Mouse (Mus musculus) neural tube, embryonic 11.5 days (tissue): ENCODE data around the gene Fyn. TPM values are rescaled to one million over a fixed set of nuclear protein-coding genes. Genes with fewer than 3 reads are reported as not detected.
A peak's percentile ranks its signal among the peaks of the same experiment; 100 is the strongest.

Experiments
- ATAC-seq: fragments of 200-750 bp; cut with Nextera tagmentation; 2 replicates; pipeline ENCODE4 v1.8.0; 2017; ENCODE audit warnings: moderate number of reproducible peaks, mild to moderate bottlenecking, moderate TSS enrichment, moderate library complexity; ENCODE audit not compliant: insufficient read depth, low FRiP score, low TSS enrichment
- DNase-seq: peaks from one replicate; pipeline ENCODE4 v3.0.0-alpha.2; 2015; ENCODE audit warnings: low spot score
- H3K27ac ChIP-seq: fragments of 300-500 bp; sonication (generic); 2 replicates; pipeline ENCODE4 v1.5.1; 2014; ENCODE audit warnings: low read depth, mild to moderate bottlenecking, low read length
- H3K27me3 ChIP-seq: fragments of 300-500 bp; sonication (generic); 2 replicates; pipeline ENCODE4 v1.6.1; 2014; ENCODE audit warnings: mild to moderate bottlenecking, low read length, mixed read lengths; ENCODE audit not compliant: control insufficient read depth, insufficient read depth
- H3K36me3 ChIP-seq: fragments of 300-500 bp; sonication (generic); 2 replicates; pipeline ENCODE4 v1.6.1; 2014; ENCODE audit warnings: mild to moderate bottlenecking, low read length, moderate library complexity, mixed read lengths; ENCODE audit not compliant: control insufficient read depth, insufficient read depth
- H3K4me1 ChIP-seq: fragments of 300-500 bp; sonication (generic); 2 replicates; pipeline ENCODE4 v1.6.1; 2014; ENCODE audit warnings: low read length, mixed read lengths; ENCODE audit not compliant: control insufficient read depth, insufficient read depth
- H3K4me2 ChIP-seq: fragments of 300-500 bp; sonication (generic); 2 replicates; pipeline ENCODE4 v1.6.1; 2014; ENCODE audit warnings: low read depth, mild to moderate bottlenecking, moderate library complexity
- H3K4me3 ChIP-seq: fragments of 300-500 bp; sonication (generic); 2 replicates; pipeline ENCODE4 v1.5.1; 2014; ENCODE audit warnings: low read depth, low read length
- H3K9ac ChIP-seq: fragments of 300-500 bp; sonication (generic); 2 replicates; pipeline ENCODE4 v1.6.1; 2014; ENCODE audit warnings: mild to moderate bottlenecking, low read length
- H3K9me3 ChIP-seq: fragments of 300-500 bp; sonication (generic); 2 replicates; pipeline ENCODE4 v1.6.1; 2016; ENCODE audit warnings: low read length; ENCODE audit not compliant: control insufficient read depth
- WGBS: fragments of 180-500 bp; shearing (Covaris S2); extraction: QIAGEN DNeasy Blood & Tissue Kit; methylation state at CpG from one replicate; pipeline ENCODE4 v1.1.7; 2014; 5-methylcytosine and 5-hydroxymethylcytosine counted together
- polyA plus RNA-seq: library from polyadenylated mRNA; unstranded; fragments of >200 nt; fragmentation: Nextera tagmentation; extraction: Ambion mirVana; gene quantifications from 2 replicates; pipeline ENCODE4 v1.2.1, GENCODE M21; 2014

Gene Fyn
- polyA plus RNA-seq, 1 experiment from 2014 or later, result 66.0 TPM

DNA sequence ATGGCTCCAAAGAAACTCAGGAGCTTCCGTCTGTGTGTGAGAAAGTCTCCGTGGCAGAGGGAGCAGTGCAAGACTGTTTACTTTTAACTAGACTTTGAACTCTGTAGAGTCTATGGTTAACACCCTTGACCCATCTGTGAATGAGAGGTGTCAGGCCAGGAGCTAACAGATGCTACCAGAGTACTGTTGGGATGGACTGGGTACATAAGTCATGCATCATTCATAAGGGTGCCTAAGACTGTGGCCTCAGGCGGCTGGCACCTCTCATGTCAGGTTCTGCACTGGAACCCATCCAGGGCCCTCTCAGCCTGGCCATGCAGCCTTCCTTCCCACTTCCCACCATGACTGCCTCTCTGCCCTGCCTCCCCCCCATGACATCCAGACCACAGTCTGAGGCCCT lies 166.7 kb downstream of the Fyn start:
- Histone ChIP-seq H3K4me1 (peaks cover 35% of the 10 kb centered on the region), H3K4me2 (no peak overlapping the region), H3K36me3 (no peaks in the 10 kb centered on the region), H3K9ac (no peak overlapping the region), H3K27ac (peak overlapping the region; percentile 67; the same call in 1 of the 2 replicates), H3K27me3 (no peaks in the 10 kb centered on the region), H3K4me3 (no peak overlapping the region), H3K9me3 (no peaks in the 10 kb centered on the region)
- ATAC-seq (no peak), DNase-seq (no peak)
- WGBS, result 69% methylated on average over 3 of the region's 3 CpGs

- no peaks in the 10 kb centered on the region for H3K27me3 ChIP-seq
- no peak overlapping the region for H3K9ac ChIP-seq
- H3K36me3 ChIP-seq, result no peaks in the 10 kb centered on the region
- no peak overlapping the region for H3K4me2 ChIP-seq
- H3K9me3 ChIP-seq, result no peaks in the 10 kb centered on the region
- H3K4me1 ChIP-seq, result peaks cover 39% of the 10 kb centered on the region
- H3K27ac ChIP-seq, result 0 out of 2 replicates have a peak overlapping the region, but pooled peaks have one; percentile 5
- ATAC-seq, result peak; percentile 15; the same call in 1 of the 2 replicates
- H3K4me3 ChIP-seq, result no peak overlapping the region
- WGBS, result 66% methylated on average over 11 of the region's 11 CpGs
- DNase-seq, result no peak
These were observed 167.6 kb downstream of the Fyn start for GRCm38 (mm10) chr10:39536258-39536657.

DNA sequence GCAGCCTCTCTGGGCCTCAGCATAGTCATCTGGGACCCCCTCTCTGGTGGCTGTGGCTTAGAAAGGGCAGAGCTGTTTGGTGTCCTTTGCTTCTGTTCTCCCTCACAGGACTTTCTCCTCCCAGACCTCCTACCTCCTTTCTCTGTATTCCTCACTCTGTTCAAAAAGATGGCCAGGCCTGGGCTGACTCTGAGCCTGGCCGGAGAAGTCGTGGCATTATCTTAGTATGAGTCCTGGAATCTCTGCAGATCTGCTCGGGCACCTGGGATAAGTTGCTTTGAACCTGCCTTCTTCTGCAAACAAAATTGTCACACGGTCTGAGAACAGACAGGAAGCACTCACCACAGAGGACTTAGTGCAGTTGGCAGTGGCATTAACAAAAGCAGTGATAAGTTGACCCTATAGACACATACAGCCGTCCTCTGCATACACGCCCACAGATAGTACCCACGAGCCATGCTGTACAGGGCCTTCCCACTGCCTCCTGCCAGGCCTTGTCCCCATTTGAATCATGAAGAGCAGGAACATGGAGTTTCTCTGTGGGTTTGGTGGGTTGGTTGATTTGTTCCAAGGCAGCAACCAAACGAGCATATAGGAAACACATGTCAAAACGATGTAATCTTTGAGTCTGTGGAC lies 171.5 kb downstream of the Fyn start:
- no peaks in the 10 kb centered on the region for H3K27me3 ChIP-seq
- H3K9me3 ChIP-seq, result no peaks in the 10 kb centered on the region
- DNase-seq, result no peak
- H3K4me3 ChIP-seq, result no peak overlapping the region
- H3K4me2 ChIP-seq, result no peak overlapping the region
- H3K36me3 ChIP-seq, result no peaks in the 10 kb centered on the region
- WGBS, result 70% methylated on average over 9 of the region's 9 CpGs
- H3K27ac ChIP-seq, result peak overlapping the region; percentile 96
- no peak for ATAC-seq
- peaks cover 32% of the 10 kb centered on the region for H3K4me1 ChIP-seq
- peak overlapping the region; percentile 24; the same call in 1 of the 2 replicates for H3K9ac ChIP-seq

DNA sequence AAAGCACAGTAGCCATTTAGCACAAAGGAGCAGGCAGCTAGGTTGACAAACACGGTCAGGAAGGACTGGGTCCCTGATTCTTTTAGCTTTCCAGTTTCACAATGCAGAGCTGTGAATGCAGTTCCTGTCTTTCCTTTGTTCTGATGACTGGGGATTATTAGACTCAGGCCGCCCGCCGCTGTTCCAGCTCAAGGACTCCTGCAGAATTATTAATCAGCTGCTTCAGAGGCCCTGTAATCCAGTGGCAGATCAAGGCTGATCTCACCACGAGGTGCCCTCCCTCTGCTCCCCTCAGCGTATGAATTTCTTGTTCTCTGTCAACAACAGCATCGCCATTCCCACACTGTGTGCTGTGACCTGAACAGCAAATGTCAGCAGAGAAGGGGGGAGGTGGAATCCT lies 172.3 kb downstream of the Fyn start:
- Histone ChIP-seq H3K4me1 (peaks cover 29% of the 10 kb centered on the region), H3K27me3 (no peaks in the 10 kb centered on the region), H3K4me3 (no peak overlapping the region), H3K36me3 (no peaks in the 10 kb centered on the region), H3K27ac (peak overlapping the region; percentile 96), H3K9ac (peak overlapping the region; percentile 55), H3K4me2 (no peak overlapping the region), H3K9me3 (no peaks in the 10 kb centered on the region)
- WGBS, result 15% methylated on average over 7 of the region's 7 CpGs
- ATAC-seq (peak; percentile 84), DNase-seq (peak; percentile 86)

DNA sequence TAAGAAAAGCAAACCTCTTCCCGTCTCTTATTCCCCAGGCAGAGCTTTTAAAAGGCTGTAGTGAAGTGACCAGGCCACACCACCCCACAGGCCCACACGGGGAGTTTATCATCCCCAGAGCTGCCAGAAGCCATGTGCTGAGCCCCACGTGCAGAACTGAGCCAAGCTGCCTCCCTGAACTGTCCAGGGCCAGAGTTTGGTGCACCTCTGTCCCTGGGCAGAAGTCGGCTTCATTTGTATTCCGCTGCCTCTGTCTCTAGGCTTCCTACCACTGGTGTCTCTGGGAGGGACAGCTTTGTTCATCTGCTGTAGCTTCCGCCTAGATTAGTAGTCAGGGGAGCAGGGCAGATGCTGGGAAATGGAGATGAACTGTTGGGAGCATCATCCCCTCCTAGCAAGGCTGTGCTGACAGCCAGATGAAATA lies 172.8 kb downstream of the Fyn start:
- Histone ChIP-seq H3K27ac (peak overlapping the region; percentile 96), H3K4me3 (no peak overlapping the region), H3K27me3 (no peaks in the 10 kb centered on the region), H3K9me3 (no peaks in the 10 kb centered on the region), H3K4me2 (no peak overlapping the region), H3K9ac (peak overlapping the region; percentile 55), H3K36me3 (no peaks in the 10 kb centered on the region), H3K4me1 (peaks cover 27% of the 10 kb centered on the region)
- WGBS, result 33% methylated on average over 6 of the region's 6 CpGs
- DNase-seq, result peak; percentile 68
- ATAC-seq, result peak; percentile 75

- H3K27me3 ChIP-seq, result no peaks in the 10 kb centered on the region
- H3K4me1 ChIP-seq, result peaks cover 27% of the 10 kb centered on the region
- 27% methylated on average over 7 of the region's 7 CpGs for WGBS
- peak overlapping the region; percentile 96 for H3K27ac ChIP-seq
- H3K36me3 ChIP-seq, result no peaks in the 10 kb centered on the region
- no peak overlapping the region for H3K4me3 ChIP-seq
- H3K9ac ChIP-seq, result peak overlapping the region; percentile 55
- H3K4me2 ChIP-seq, result no peak overlapping the region
- H3K9me3 ChIP-seq, result no peaks in the 10 kb centered on the region
- DNase-seq (no peak), ATAC-seq (peak; percentile 45)
These were observed 173.4 kb downstream of the Fyn start for GRCm38 (mm10) chr10:39541951-39542521.

DNA sequence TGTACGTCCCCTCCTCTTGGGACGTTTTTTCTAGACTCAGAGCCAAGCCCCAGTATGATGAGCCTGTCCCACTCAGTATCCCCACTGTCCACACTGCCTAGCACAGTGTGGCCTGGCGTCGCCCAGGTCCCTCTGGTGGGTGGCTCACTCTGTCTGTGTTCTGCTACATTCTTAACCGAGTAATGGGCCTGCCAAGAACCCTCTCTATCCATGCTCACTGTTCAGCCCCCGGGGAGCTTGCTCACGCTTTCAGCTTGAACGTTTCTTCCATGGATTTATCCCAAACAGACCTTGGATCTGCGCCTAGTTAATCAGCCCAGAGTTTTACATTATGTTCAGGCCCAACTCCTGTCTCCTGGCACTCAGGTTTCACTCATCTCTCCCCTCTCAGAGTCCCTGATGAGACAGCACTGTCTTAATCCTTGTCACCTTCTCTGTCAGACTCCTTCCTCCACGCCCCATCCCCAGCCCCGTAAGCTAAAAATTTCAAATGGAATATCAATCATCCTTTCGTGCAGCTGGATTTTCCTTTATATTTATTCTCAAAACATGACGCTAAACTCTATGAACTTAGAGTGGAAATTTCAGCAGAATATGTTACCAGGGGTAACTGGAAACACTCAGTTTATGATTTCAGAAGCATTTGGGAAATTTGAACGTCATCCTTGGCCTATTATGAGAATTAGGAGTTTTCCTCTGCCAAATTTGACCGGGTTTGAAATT lies 174.0 kb downstream of the Fyn start:
- no peaks in the 10 kb centered on the region for H3K36me3 ChIP-seq
- WGBS, result 75% methylated on average over 15 of the region's 15 CpGs
- peak overlapping the region; percentile 55; the same call in 1 of the 2 replicates for H3K9ac ChIP-seq
- H3K9me3 ChIP-seq, result no peaks in the 10 kb centered on the region
- DNase-seq (no peak), ATAC-seq (no peak)
- H3K4me1 ChIP-seq, result peaks cover 27% of the 10 kb centered on the region
- H3K27ac ChIP-seq, result peak overlapping the region; percentile 96
- H3K4me3 ChIP-seq, result no peak overlapping the region
- no peaks in the 10 kb centered on the region for H3K27me3 ChIP-seq
- no peak overlapping the region for H3K4me2 ChIP-seq

DNA sequence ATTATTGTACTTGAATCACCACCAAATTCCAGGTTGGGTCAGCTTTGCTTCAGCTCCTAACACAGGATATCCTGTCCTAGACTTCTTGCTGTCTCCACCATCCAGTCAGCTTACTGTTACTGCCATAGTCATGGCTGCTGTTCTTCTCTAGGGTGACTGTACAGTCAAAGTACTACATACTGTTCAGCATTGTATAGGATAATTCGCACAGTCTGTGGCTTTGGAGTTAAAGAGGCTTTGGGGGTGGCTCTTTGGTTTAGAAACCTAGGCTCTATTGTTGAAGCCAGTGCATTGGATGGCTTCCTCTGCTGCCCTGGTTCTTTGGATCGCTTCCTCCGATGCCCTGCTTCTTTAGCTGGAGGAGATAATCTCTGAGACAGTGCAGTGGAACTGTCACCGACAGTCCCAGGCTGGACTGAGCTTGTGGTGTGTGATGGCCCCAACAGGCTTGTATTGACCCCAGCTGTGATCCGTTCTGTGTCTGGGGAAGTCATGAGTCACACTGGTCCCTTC lies 174.7 kb downstream of the Fyn start:
- Histone ChIP-seq H3K36me3 (no peaks in the 10 kb centered on the region), H3K4me2 (no peak overlapping the region), H3K9ac (no peak overlapping the region), H3K27ac (no peak overlapping the region), H3K9me3 (no peaks in the 10 kb centered on the region), H3K27me3 (no peaks in the 10 kb centered on the region), H3K4me1 (peaks cover 27% of the 10 kb centered on the region), H3K4me3 (no peak overlapping the region)
- no peak for ATAC-seq
- 90% methylated on average over 5 of the region's 5 CpGs for WGBS
- DNase-seq, result no peak
